Mouse (Mus musculus): ENCODE results near the gene Dhrs1. TPM values are rescaled to one million over a fixed set of nuclear protein-coding genes. Genes with fewer than 3 reads are reported as not detected.

Dhrs1 gene
- polyA plus RNA-seq, 1 experiment: 120 TPM

DNA sequence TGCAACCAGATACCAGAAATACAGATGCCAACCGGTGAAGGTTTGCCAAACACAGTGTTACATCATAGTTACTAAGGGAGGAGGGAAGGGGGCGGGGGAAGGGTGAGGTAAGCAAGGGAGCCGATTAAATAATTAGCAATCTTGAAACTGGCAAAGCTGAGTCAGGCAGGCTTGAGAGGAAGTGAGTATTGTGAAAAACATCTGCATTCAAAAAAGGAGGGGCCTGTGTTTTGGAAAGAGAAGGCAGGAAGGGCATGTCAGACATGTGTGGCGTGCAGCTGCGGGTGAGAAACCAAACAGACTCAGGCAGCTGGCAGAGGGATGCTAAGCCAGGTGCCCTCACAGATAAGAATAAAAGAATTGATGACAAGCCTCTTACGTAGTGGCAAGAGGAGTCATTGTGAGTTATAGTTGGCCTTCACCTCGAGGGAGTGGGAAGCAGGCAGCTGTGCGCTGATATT lies 21.0 kb downstream of the Dhrs1 start:
- H3K27ac ChIP-seq (ENCODE audit: insufficient read depth, low read depth, low read length): peak overlapping the region; percentile 55
- TF ChIP-seq CTCF (IDR thresholded peaks at IDR 0.05; ENCODE audit: low read depth, low read length) (no peak), POLR2A (IDR thresholded peaks at IDR 0.05; ENCODE audit: borderline replicate concordance, low read depth, low read length) (no peak)
- peak overlapping the region; percentile 22 for H3K4me3 ChIP-seq (ENCODE audit: insufficient read depth, low read length)
- peaks cover 43% of the 10 kb centered on the region for H3K4me1 ChIP-seq (ENCODE audit: control insufficient read depth, insufficient read depth, low read length)

DNA sequence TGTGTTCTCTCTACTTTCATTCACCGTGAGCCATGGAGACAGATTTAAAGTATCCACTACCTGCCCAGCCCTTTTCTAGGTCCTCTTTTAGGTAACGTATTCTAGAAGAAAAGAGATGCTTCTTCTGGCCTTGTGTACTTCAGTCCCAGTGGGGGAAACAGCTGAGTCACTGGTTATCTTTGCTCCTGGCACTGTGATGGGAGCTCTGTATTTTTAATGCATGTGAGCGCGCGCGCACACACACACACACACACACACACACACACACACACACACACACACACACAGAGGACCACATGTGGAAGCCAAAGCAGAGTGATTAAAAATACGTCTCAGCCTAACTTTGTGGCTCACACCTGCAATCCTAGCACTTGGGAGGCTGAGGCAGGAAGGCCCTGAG lies 22.1 kb downstream of the Dhrs1 start:
- Histone ChIP-seq H3K4me1 (ENCODE audit: control insufficient read depth, insufficient read depth, low read length) (peaks cover 36% of the 10 kb centered on the region), H3K4me3 (ENCODE audit: insufficient read depth, low read length) (no peak overlapping the region), H3K27ac (ENCODE audit: insufficient read depth, low read depth, low read length) (no peak overlapping the region)
- no peak for TF ChIP-seq POLR2A (IDR thresholded peaks at IDR 0.05; ENCODE audit: borderline replicate concordance, low read depth, low read length)
- TF ChIP-seq CTCF (IDR thresholded peaks at IDR 0.05; ENCODE audit: low read depth, low read length): no peak

DNA sequence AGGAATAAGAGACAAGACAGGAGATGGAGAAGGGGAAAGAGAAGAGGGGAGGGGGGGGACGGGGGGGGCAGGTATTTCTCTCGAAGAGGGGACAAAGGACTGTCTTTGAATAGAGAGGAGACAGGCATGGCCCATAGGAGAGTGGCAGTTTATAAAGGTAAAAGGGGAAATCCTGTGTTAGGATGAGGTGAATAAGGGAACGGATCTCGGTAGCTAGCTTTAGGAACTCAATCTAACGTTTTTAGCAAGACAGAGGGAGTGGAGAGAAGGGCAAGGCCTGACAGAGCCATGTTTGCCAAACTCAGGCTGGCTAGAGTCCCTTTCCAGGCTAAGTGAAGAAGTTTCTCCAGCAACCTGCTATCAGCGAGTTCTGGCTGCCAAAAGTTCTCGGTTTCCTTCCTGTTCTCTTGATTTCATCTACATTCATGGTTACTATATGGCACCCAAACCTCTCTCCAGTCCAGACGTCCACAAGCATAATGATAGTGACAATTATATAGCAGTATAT lies 23.0 kb downstream of the Dhrs1 start:
- H3K4me3 ChIP-seq (ENCODE audit: insufficient read depth, low read length): 0 out of 2 replicates have a peak overlapping the region, but pooled peaks have one; percentile 76
- TF ChIP-seq CTCF (IDR thresholded peaks at IDR 0.05; ENCODE audit: low read depth, low read length): no peak
- no peak for TF ChIP-seq POLR2A (IDR thresholded peaks at IDR 0.05; ENCODE audit: borderline replicate concordance, low read depth, low read length)
- H3K27ac ChIP-seq (ENCODE audit: insufficient read depth, low read depth, low read length): no peak overlapping the region
- H3K4me1 ChIP-seq (ENCODE audit: control insufficient read depth, insufficient read depth, low read length): peaks cover 27% of the 10 kb centered on the region

DNA sequence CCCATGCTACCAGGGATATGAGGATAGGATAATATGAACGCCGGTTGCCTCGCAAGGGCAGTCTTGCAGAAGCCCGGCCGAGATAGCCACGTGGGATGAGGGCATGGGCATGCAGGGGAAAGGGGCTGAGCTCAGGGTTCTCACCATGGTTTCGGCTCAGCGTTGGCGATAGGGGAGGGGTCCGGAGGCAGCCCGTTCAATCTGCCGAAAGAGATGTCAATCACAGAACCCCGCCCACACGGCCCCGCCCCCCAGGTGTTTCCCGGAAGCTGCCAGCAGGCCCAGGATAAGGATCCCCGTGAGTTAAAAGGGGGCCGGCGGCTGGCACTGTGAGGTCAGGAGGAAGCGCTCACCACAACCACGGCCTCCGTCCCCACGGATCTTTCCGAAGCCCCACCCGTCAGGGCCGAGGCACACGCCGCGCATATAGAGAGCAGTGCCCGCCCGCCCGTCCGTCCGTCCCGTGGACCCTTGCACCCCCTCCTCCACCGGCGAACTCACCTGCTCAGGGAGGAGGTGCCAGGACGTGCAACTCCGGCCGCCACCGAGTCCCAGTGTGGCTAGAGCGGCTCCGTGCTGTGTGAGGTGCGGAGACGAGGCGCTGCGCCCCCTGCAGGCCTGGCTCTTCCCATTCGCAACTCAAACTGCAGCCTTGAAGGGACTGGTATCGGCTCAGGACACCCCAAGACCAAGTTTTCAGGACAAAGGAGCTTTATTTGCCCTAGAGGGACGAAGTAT lies 23.6 kb downstream of the Dhrs1 start, which contains the start of gene Rabggta:
Rabggta (minus strand) TSS at position 564 of the 738 bp plus-strand sequence.
- peak within 1 kb of the TSS; percentile 38 for H3K27ac ChIP-seq (ENCODE audit: insufficient read depth, low read depth, low read length)
- H3K4me3 ChIP-seq (ENCODE audit: insufficient read depth, low read length): peak within 1 kb of the TSS; percentile 76
- H3K4me1 ChIP-seq (ENCODE audit: control insufficient read depth, insufficient read depth, low read length): peaks cover 21% of the 10 kb centered on the region
- TF ChIP-seq POLR2A (IDR thresholded peaks at IDR 0.05; ENCODE audit: borderline replicate concordance, low read depth, low read length) (no peak), CTCF (IDR thresholded peaks at IDR 0.05; ENCODE audit: low read depth, low read length) (peak; percentile 50)

DNA sequence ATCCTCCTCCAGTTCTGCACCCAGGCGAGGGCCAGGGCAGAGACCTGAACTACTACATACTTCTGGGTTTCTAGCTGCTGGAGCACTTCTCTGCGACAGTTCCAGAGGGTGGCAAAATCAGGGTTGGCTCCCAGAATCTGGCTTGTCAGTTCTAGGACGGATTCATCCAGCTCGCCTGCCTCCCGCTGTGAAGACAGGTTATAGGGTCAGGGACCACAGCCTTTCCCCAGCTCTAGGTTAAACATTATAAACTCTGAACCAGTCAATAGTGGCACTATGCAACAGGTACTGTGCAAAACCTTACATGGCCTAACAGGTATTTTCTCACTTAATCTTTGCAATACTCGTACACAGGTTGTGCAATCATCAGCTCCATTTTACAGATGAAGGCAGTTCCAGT lies 24.4 kb downstream of the Dhrs1 start:
- H3K4me3 ChIP-seq (ENCODE audit: insufficient read depth, low read length): peak overlapping the region; percentile 76
- TF ChIP-seq CTCF (IDR thresholded peaks at IDR 0.05; ENCODE audit: low read depth, low read length) (no peak), POLR2A (IDR thresholded peaks at IDR 0.05; ENCODE audit: borderline replicate concordance, low read depth, low read length) (no peak)
- peaks cover 17% of the 10 kb centered on the region for H3K4me1 ChIP-seq (ENCODE audit: control insufficient read depth, insufficient read depth, low read length)
- no peak overlapping the region for H3K27ac ChIP-seq (ENCODE audit: insufficient read depth, low read depth, low read length)

DNA sequence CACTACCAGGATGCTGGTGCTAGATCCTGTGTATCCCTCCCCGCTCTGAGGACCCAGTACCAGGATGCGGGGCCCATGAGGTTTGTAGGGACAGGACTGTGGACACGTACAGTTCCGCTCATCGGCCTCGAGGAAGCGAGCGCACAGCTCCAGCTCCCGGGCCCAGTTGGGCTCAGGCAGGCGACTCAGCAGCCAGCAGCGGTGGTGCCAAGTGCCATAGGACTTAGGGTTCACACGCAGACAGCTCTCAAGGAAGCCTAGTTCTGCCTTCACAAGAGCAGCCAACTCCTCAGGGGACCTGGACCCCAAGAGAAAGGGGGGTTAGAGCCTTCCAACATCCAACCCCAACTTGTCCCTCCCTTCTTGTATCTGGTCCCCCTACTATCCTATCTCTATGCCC lies 24.8 kb downstream of the Dhrs1 start:
- Histone ChIP-seq H3K4me3 (ENCODE audit: insufficient read depth, low read length) (no peak overlapping the region), H3K27ac (ENCODE audit: insufficient read depth, low read depth, low read length) (no peak overlapping the region), H3K4me1 (ENCODE audit: control insufficient read depth, insufficient read depth, low read length) (peaks cover 17% of the 10 kb centered on the region)
- TF ChIP-seq CTCF (IDR thresholded peaks at IDR 0.05; ENCODE audit: low read depth, low read length) (no peak), POLR2A (IDR thresholded peaks at IDR 0.05; ENCODE audit: borderline replicate concordance, low read depth, low read length) (no peak)

DNA sequence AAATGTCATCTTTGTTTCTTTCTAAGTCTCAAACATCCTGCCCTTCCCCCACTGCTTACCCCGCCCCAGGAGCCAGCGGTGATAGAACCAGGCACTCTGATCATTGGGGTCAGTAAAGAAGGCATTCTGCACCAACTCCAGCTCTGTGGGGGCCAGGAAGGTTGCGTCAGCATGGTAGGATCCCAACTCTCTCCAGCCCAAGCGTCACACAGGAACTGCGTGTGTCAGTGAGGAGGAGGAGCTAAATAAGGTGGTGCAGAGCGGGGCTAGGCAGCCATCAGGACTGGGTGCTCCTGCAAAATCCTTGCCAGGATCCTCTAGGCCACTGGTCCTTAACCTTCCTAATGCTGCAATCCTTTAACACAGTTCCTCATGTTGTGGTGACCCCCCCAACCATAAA lies 25.8 kb downstream of the Dhrs1 start:
- TF ChIP-seq CTCF (IDR thresholded peaks at IDR 0.05; ENCODE audit: low read depth, low read length) (no peak), POLR2A (IDR thresholded peaks at IDR 0.05; ENCODE audit: borderline replicate concordance, low read depth, low read length) (no peak)
- H3K4me3 ChIP-seq (ENCODE audit: insufficient read depth, low read length): no peak overlapping the region

DNA sequence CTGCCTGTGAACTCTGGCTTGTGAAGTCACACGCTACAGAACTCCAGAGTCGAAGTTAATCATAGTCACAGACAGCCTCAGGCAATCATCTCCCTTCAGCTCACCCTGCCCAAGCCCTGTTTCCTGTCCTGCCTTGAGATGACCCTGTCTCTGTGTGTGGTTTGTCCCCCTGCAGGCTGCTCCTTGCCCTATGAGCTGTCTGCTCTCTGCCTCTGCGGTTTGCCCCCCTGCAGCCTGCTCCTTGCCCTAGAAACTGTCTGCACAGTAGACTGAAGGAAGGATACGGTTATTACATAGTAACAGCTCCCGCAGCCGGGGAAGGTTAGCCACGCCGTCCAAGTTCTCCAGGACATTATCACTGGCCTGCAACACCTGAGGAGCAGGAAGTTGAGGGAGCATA lies 28.6 kb downstream of the Dhrs1 start:
- Histone ChIP-seq H3K27ac (ENCODE audit: insufficient read depth, low read depth, low read length) (no peak overlapping the region), H3K4me1 (ENCODE audit: control insufficient read depth, insufficient read depth, low read length) (peaks cover 13% of the 10 kb centered on the region), H3K4me3 (ENCODE audit: insufficient read depth, low read length) (no peak overlapping the region)
- TF ChIP-seq POLR2A (IDR thresholded peaks at IDR 0.05; ENCODE audit: borderline replicate concordance, low read depth, low read length): no peak
- no peak for TF ChIP-seq CTCF (IDR thresholded peaks at IDR 0.05; ENCODE audit: low read depth, low read length)

More for the DNA sequence above, 25.8 kb downstream of the Dhrs1 start:
- H3K27ac ChIP-seq (ENCODE audit: insufficient read depth, low read depth, low read length): no peak overlapping the region
- H3K4me1 ChIP-seq (ENCODE audit: control insufficient read depth, insufficient read depth, low read length): peaks cover 13% of the 10 kb centered on the region

DNA sequence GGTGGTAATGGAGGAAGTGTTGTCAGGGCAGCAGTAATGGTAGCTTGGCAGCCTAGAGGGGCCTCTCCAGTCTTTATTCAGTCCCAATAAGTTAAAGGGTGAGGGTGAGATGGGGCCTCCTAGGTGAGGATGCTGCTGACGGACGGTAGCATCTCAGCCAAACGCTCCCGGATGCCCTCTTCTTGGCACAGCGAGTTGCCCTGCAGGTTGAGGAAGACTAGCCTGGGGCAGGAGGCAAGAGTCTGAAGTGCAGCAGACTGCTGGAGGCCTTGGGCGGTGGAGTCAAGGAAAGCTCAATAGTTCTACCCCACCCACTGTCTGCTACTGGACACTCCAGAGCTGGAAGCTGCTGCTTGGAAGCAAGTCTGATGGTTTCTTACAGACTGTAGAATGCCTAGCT lies 29.2 kb downstream of the Dhrs1 start:
- TF ChIP-seq CTCF (IDR thresholded peaks at IDR 0.05; ENCODE audit: low read depth, low read length): no peak
- TF ChIP-seq POLR2A (IDR thresholded peaks at IDR 0.05; ENCODE audit: borderline replicate concordance, low read depth, low read length): no peak
- peaks cover 13% of the 10 kb centered on the region for H3K4me1 ChIP-seq (ENCODE audit: control insufficient read depth, insufficient read depth, low read length)

DNA sequence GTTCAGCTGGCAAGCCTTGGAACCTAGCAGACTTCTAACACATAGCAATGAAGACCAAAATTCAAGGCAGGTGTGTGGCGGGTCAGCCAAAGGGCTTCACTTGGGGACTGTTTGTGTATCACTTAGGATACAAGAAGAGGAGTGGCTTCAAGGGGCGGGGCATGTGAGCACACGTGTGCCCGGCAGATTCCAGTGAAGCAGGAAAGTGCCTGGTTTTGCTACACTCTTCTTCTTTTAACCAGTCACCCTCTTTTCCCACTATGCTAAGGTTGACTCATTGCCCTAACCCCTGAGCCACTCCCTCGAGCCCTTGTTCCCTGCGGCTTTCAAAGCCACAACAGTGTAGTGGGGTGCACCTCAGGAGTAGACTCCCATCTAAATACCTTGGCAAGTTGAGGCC lies 30.6 kb downstream of the Dhrs1 start:
- peaks cover 11% of the 10 kb centered on the region for H3K4me1 ChIP-seq (ENCODE audit: control insufficient read depth, insufficient read depth, low read length)
- no peak overlapping the region for H3K27ac ChIP-seq (ENCODE audit: insufficient read depth, low read depth, low read length)
- TF ChIP-seq CTCF (IDR thresholded peaks at IDR 0.05; ENCODE audit: low read depth, low read length): no peak
- no peak for TF ChIP-seq POLR2A (IDR thresholded peaks at IDR 0.05; ENCODE audit: borderline replicate concordance, low read depth, low read length)
- no peak overlapping the region for H3K4me3 ChIP-seq (ENCODE audit: insufficient read depth, low read length)

More for the DNA sequence above, 29.2 kb downstream of the Dhrs1 start:
- Histone ChIP-seq H3K27ac (ENCODE audit: insufficient read depth, low read depth, low read length) (no peak overlapping the region), H3K4me3 (ENCODE audit: insufficient read depth, low read length) (no peak overlapping the region)
